In genomic region chr7:27257046-27257851, GRCm38 (mm10) we compare ENCODE assay signal across 8 mouse cellular contexts. TPM values are rescaled to one million over a fixed set of nuclear protein-coding genes. Genes with fewer than 3 reads are reported as not detected.
DNase-seq lines count a peak whose midpoint lies in the region; ATAC-seq and TF ChIP-seq lines count a peak whose summit lies in the region.

No protein-coding gene starts in this region.

- peak; percentile 38 for DNase-seq in G1E (ENCODE audit: low spot score)
- peak; percentile 85 for DNase-seq in cerebellum, adult 11-12 months
- DNase-seq in heart, postnatal 4 days, result peak; percentile 82
- peak; percentile 58 to 75 for DNase-seq in layer of hippocampus, adult 2 months (ENCODE audit: low spot score in 2 of 2)
- DNase-seq in lung, adult 2 months, result peak; percentile 47
- peak; percentile 29 for DNase-seq in ovary, postnatal 10 days (ENCODE audit: low spot score)

- H3K4me2 ChIP-seq in forebrain, embryonic 13.5 days, result peak overlapping the region; percentile 90

- peak overlapping the region; percentile 28; the same call in 1 of the 2 replicates for H3K4me3 ChIP-seq in G1E (ENCODE audit: low read depth, low read length)
- peak overlapping the region; percentile 83 for H3K4me3 ChIP-seq in forebrain, embryonic 13.5 days
- peak overlapping the region; percentile 10; the same call in 1 of the 2 replicates for H3K4me3 ChIP-seq in layer of hippocampus, adult 2 months
- H3K4me3 ChIP-seq in lung, adult 2 months (replicated peaks; ENCODE audit: extremely low read depth, low read depth, low read length), result no peak overlapping the region

- TF ChIP-seq CTCF in G1E (IDR thresholded peaks at IDR 0.05; ENCODE audit: low read depth, low read length), result no peak
- no peak for TF ChIP-seq CTCF in layer of hippocampus, adult 2 months (conservative IDR thresholded peaks at IDR 0.05)
- TF ChIP-seq CTCF in lung, adult 2 months (IDR thresholded peaks at IDR 0.05; ENCODE audit: insufficient read depth, low read length), result no peak

- H3K27ac ChIP-seq in forebrain, embryonic 13.5 days, result peak overlapping the region; percentile 94
- peak overlapping the region; percentile 95 for H3K27ac ChIP-seq in layer of hippocampus, adult 2 months

- no peaks in the 10 kb centered on the region for H3K9me3 ChIP-seq in G1E (replicated peaks)
- no peaks in the 10 kb centered on the region for H3K9me3 ChIP-seq in forebrain, embryonic 13.5 days (replicated peaks)

- peaks cover 43% of the 10 kb centered on the region for H3K4me1 ChIP-seq in G1E (ENCODE audit: insufficient read depth, low read depth, low read length)
- peaks cover 53% of the 10 kb centered on the region for H3K4me1 ChIP-seq in forebrain, embryonic 13.5 days
- H3K4me1 ChIP-seq in lung, adult 2 months (ENCODE audit: control insufficient read depth, insufficient read depth, low read length), result no peaks in the 10 kb centered on the region

- H3K36me3 ChIP-seq in G1E (replicated peaks), result peaks cover 53% of the 10 kb centered on the region
- peaks cover 19% of the 10 kb centered on the region for H3K36me3 ChIP-seq in forebrain, embryonic 13.5 days (ENCODE audit: poor library complexity, severe bottlenecking)

- 6% methylated on average over 27 of the region's 27 CpGs for WGBS in forebrain, embryonic 13.5 days
- WGBS in lung, adult 2 months, result 44% methylated on average over 27 of the region's 27 CpGs

- peaks cover 9% of the 10 kb centered on the region; the same call in 1 of the 2 replicates for H3K27me3 ChIP-seq in G1E (ENCODE audit: insufficient read depth, low read length)
- no peaks in the 10 kb centered on the region for H3K27me3 ChIP-seq in forebrain, embryonic 13.5 days

- ATAC-seq in G1E (ENCODE audit: extremely low read depth, insufficient number of reproducible peaks, low FRiP score, poor library complexity, severe bottlenecking), result no peak
- ATAC-seq in forebrain, embryonic 13.5 days, result peak; percentile 32
- ATAC-seq in activated CD4-positive, CD25-positive, alpha-beta regulatory T cell, adult 4 months, result no peak

- no peak for TF ChIP-seq POLR2A in lung, adult 2 months (IDR thresholded peaks at IDR 0.05; ENCODE audit: borderline replicate concordance, extremely low read depth, low read depth, low read length)

- H3K9ac ChIP-seq in forebrain, embryonic 13.5 days, result peak overlapping the region; percentile 58

RNA-seq across cellular contexts. Expression of gene Numbl, which starts 1.0 kb away (rescaled TPM):
- total RNA-seq in G1E (2014; fragmentation: Nextera tagmentation) (2.9 and 4.5 TPM in 2 replicates), G1E (2017) (1.3 and 1.6 TPM in 2 replicates)
- polyA plus RNA-seq in G1E (2012), result 5.7 TPM in 2 replicates
- 31.1 and 32.3 TPM in 2 replicates for polyA plus RNA-seq in forebrain, embryonic 13.5 days (2015; fragmentation: Nextera tagmentation; extraction: Ambion mirVana)
- 10 to 100 TPM; 11.5 to 12.1 TPM for total RNA-seq in heart, postnatal 4 days (2021)
- 100 to 1,000 TPM; 135 to 148 TPM for total RNA-seq in layer of hippocampus, adult 2 months (2021)
- 33.0 and 36.4 TPM in 2 replicates for polyA plus RNA-seq in lung, adult 2 months (2012; rRNA removed)
- not detected for polyA plus RNA-seq in activated CD4-positive, CD25-positive, alpha-beta regulatory T cell, adult 4 months (2017; shearing (Covaris generic))

RNA-seq across cellular contexts. Expression of gene Coq8b, which starts 24.4 kb away (rescaled TPM):
- total RNA-seq in G1E (2014; fragmentation: Nextera tagmentation) (19.3 and 30.4 TPM in 2 replicates), G1E (2017) (25.3 and 25.5 TPM in 2 replicates)
- 62.2 and 65.3 TPM in 2 replicates for polyA plus RNA-seq in G1E (2012)
- 22.3 and 25.5 TPM in 2 replicates for polyA plus RNA-seq in forebrain, embryonic 13.5 days (2015; fragmentation: Nextera tagmentation; extraction: Ambion mirVana)
- total RNA-seq in heart, postnatal 4 days (2021), result 10 to 100 TPM; 10.2 to 11.2 TPM
- 10 to 100 TPM; 36.1 to 37.9 TPM for total RNA-seq in layer of hippocampus, adult 2 months (2021)
- polyA plus RNA-seq in lung, adult 2 months (2012; rRNA removed), result 68.6 and 76.8 TPM in 2 replicates
- 10 to 100 TPM in 1 of 2 experiments, 1 to 10 TPM in 1; 6.3 to 12.5 TPM for polyA plus RNA-seq in activated CD4-positive, CD25-positive, alpha-beta regulatory T cell, adult 4 months (2017; shearing (Covaris generic))

RNA-seq across cellular contexts. Expression of gene Itpkc, which starts 28.8 kb away (rescaled TPM):
- total RNA-seq in G1E (2014; fragmentation: Nextera tagmentation) (5.3 and 6.6 TPM in 2 replicates), G1E (2017) (4.6 TPM in 2 replicates)
- polyA plus RNA-seq in G1E (2012), result 3.5 and 3.9 TPM in 2 replicates
- 4.6 and 5.4 TPM in 2 replicates for polyA plus RNA-seq in forebrain, embryonic 13.5 days (2015; fragmentation: Nextera tagmentation; extraction: Ambion mirVana)
- total RNA-seq in heart, postnatal 4 days (2021), result 1 to 10 TPM; 4.6 to 5.3 TPM
- total RNA-seq in layer of hippocampus, adult 2 months (2021), result 1 to 10 TPM; 8.5 to 9.1 TPM
- 8.6 and 11.2 TPM in 2 replicates for polyA plus RNA-seq in lung, adult 2 months (2012; rRNA removed)
- polyA plus RNA-seq in activated CD4-positive, CD25-positive, alpha-beta regulatory T cell, adult 4 months (2017; shearing (Covaris generic)), result 1 to 10 TPM; 1.3 to 1.5 TPM

Comparison
In these comparisons a context has a peak if more than half of its experiments do, and no peak if none do; other contexts are left out.
1. DNase-seq: peak in every context shown above with its lines; median percentile 85 in cerebellum, adult 11-12 months; 82 in heart, postnatal 4 days; 66 in layer of hippocampus, adult 2 months; 47 in lung, adult 2 months; 38 in G1E; 29 in ovary, postnatal 10 days.